Mouse (Mus musculus) kidney, embryonic 14.5 days (tissue): ENCODE results near the gene Chfr. TPM values are rescaled to one million over a fixed set of nuclear protein-coding genes. Genes with fewer than 3 reads are reported as not detected.

ENCODE experiments used
- ATAC-seq: fragments of 200-750 bp; cut with Nextera tagmentation; 2 replicates; pipeline ENCODE4 v1.8.0; 2017; ENCODE audit warnings: moderate number of reproducible peaks, mild to moderate bottlenecking, moderate TSS enrichment, moderate library complexity; ENCODE audit not compliant: low FRiP score, low TSS enrichment
- H3K27ac ChIP-seq: fragments of 300-500 bp; sonication (generic); 2 replicates; pipeline ENCODE4 v1.5.1; 2014; ENCODE audit warnings: low read depth, mild to moderate bottlenecking, low read length, moderate library complexity, mixed read lengths
- H3K27me3 ChIP-seq: fragments of 300-500 bp; sonication (generic); 2 replicates; pipeline ENCODE4 v1.6.1; 2014; ENCODE audit warnings: mild to moderate bottlenecking, low read length; ENCODE audit not compliant: control insufficient read depth, insufficient read depth
- H3K36me3 ChIP-seq: fragments of 300-500 bp; sonication (generic); 2 replicates; pipeline ENCODE4 v1.6.1; 2014; ENCODE audit warnings: low read length, mixed read lengths; ENCODE audit not compliant: control insufficient read depth, insufficient read depth
- H3K4me1 ChIP-seq: fragments of 300-500 bp; sonication (generic); 2 replicates; pipeline ENCODE4 v1.6.1; 2014; ENCODE audit warnings: low read length, mixed read lengths; ENCODE audit not compliant: control insufficient read depth, insufficient read depth
- H3K4me2 ChIP-seq: fragments of 300-500 bp; sonication (generic); replicated peaks from 2 replicates; pipeline ENCODE4 v1.6.1; 2014; ENCODE audit warnings: low read depth, mild to moderate bottlenecking, low read length
- H3K4me3 ChIP-seq: fragments of 300-500 bp; sonication (generic); 2 replicates; pipeline ENCODE4 v1.5.1; 2014; ENCODE audit warnings: mild to moderate bottlenecking, low read length
- H3K9ac ChIP-seq: fragments of 300-500 bp; sonication (generic); 2 replicates; pipeline ENCODE4 v1.6.1; 2014; ENCODE audit warnings: low read depth, mild to moderate bottlenecking, low read length, moderate library complexity
- H3K9me3 ChIP-seq: fragments of 300-500 bp; sonication (generic); 2 replicates; pipeline ENCODE4 v1.6.1; 2016; ENCODE audit warnings: low read length; ENCODE audit not compliant: control insufficient read depth
- WGBS: fragments of 180-500 bp; shearing (Covaris S2); extraction: QIAGEN DNeasy Blood & Tissue Kit; methylation state at CpG from one replicate; pipeline ENCODE4 v1.1.7; 2014; 5-methylcytosine and 5-hydroxymethylcytosine counted together
- polyA plus RNA-seq: library from polyadenylated mRNA; unstranded; fragments of >200 nt; fragmentation: Nextera tagmentation; extraction: Ambion mirVana; gene quantifications from 2 replicates; pipeline ENCODE4 v1.2.1, GENCODE M21; 2014

The Chfr gene
- 28.6 and 40.8 TPM in 2 replicates for polyA plus RNA-seq

DNA sequence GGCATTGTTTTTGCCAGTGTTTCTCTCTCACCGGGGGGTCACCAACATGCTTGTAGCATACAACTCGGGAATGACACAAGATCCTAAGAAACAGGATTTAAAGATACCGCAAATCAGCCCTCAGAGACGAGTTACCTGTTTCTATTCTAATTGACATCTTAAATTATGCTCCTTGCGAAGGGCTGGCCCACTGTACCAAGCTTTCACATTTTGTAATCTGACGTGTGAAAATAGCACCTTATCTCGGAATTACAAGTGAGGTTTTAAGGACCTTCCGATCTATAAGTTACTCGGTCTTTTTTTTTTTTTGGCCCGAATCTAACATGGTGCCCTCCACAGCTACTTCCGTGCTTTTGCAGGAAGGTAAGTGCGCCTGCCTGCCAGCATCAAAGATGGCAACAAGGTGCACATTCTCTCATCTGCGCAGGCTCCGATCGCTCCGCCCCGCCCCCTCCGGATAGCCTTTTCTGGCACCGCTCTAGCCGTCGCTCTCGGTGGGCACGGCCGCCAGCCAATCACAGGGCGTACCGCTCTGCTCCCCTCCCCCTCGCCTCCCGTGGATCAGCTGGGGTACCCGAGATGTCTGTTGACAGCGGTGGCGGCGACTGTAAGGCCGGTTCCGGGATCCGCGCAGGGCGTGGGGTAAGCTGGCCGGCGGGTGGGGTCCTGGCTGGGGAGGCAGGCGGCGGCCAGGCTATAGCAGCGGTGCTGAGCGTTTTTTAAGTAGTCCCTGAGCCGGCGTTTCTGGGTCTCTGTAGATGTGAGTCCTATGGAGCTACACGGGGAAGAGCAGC, at the start of gene Chfr:
Chfr (plus strand) TSS at position 550 of the 794 bp plus-strand sequence.
- H3K9me3 ChIP-seq, result peaks cover 8% of the 10 kb centered on the region; the same call in 1 of the 2 replicates
- peaks cover 5% of the 10 kb centered on the region; the same call in 1 of the 2 replicates for H3K36me3 ChIP-seq
- H3K4me3 ChIP-seq, result peak within 1 kb of the TSS; percentile 75
- H3K27ac ChIP-seq, result no peak within 1 kb of the TSS
- 5% methylated on average over 46 of the region's 46 CpGs for WGBS
- peak; percentile 100 for ATAC-seq
- peak within 1 kb of the TSS; percentile 73 for H3K9ac ChIP-seq
- H3K27me3 ChIP-seq, result no peaks in the 10 kb centered on the region
- H3K4me2 ChIP-seq, result peak within 1 kb of the TSS; percentile 69
- H3K4me1 ChIP-seq, result no peaks in the 10 kb centered on the region

GRCm38 (mm10) chr5:110086161-110086866, 49.3 kb upstream of the Chfr start:
- Histone ChIP-seq H3K36me3 (no peaks in the 10 kb centered on the region), H3K9me3 (no peaks in the 10 kb centered on the region), H3K27me3 (no peaks in the 10 kb centered on the region), H3K4me1 (no peaks in the 10 kb centered on the region), H3K27ac (no peak overlapping the region), H3K9ac (no peak overlapping the region), H3K4me2 (no peak overlapping the region), H3K4me3 (no peak overlapping the region)
- no peak for ATAC-seq
- WGBS, result 30% methylated on average over 14 of the region's 14 CpGs

GRCm38 (mm10) chr5:110091546-110091945, 44.1 kb upstream of the Chfr start:
- H3K9me3 ChIP-seq, result no peaks in the 10 kb centered on the region
- no peak overlapping the region for H3K4me3 ChIP-seq
- H3K4me1 ChIP-seq, result no peaks in the 10 kb centered on the region
- no peak overlapping the region for H3K4me2 ChIP-seq
- H3K27ac ChIP-seq, result no peak overlapping the region
- WGBS, result 75% methylated on average over 2 of the region's 2 CpGs
- H3K36me3 ChIP-seq, result no peaks in the 10 kb centered on the region
- H3K9ac ChIP-seq, result no peak overlapping the region
- ATAC-seq, result no peak
- H3K27me3 ChIP-seq, result no peaks in the 10 kb centered on the region

DNA sequence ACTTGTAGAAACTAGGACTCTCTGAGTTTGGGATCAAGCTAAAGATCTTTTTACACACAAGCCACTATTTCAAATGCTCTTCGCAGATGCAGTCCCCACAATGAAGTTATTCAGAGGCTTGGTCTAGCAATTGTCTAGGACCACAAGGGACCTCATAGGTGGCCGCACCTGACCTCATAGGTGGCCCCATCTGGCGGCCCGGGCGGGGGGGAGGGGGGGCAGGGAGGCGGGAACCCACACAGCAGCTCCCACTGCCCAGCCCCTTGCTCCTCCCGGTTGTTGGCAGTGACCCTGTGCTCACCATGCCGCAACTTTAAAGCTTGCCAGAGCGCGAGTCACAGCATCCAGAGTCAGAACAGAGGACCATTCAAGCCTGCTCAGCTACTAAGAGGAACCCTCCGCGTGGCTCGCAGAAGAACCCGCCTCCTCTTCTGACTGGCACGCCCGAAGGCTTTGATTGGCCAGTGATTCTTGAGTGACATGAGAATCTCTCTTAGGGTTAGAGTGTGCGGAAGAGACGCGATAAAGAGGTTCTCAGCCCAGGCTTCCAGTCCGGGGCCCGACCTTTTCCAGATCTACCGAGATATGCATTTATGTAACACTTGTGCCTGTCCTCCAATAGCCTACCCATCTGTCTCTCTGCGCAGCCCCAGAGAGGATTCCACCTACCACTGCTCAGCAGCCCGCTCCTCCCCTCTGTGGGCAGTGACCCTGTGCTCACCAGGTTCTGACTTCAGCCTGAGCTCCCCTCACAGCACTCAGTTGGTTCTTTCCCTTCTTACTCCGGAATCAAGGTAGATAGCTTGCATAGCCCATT, 41.4 kb upstream of the Chfr start, which contains the start of gene Gm35315:
Gm35315 (minus strand) TSS at position 391 of the 817 bp plus-strand sequence.
- Histone ChIP-seq H3K9ac (peak within 1 kb of the TSS; percentile 68), H3K4me1 (no peaks in the 10 kb centered on the region), H3K27me3 (no peaks in the 10 kb centered on the region), H3K36me3 (no peaks in the 10 kb centered on the region), H3K4me2 (peak within 1 kb of the TSS; percentile 65), H3K27ac (peak within 1 kb of the TSS; percentile 32; the same call in 1 of the 2 replicates), H3K4me3 (peak within 1 kb of the TSS; percentile 44), H3K9me3 (no peaks in the 10 kb centered on the region)
- peak; percentile 98 for ATAC-seq
- WGBS, result 1% methylated on average over 25 of the region's 25 CpGs

GRCm38 (mm10) chr5:110094847-110095213, 40.8 kb upstream of the Chfr start:
- peak; percentile 38; the same call in 1 of the 2 replicates for ATAC-seq
- peak overlapping the region; percentile 12; the same call in 1 of the 2 replicates for H3K9ac ChIP-seq
- H3K4me2 ChIP-seq, result peak overlapping the region; percentile 65
- no peaks in the 10 kb centered on the region for H3K27me3 ChIP-seq
- H3K27ac ChIP-seq, result peak overlapping the region; percentile 32; the same call in 1 of the 2 replicates
- H3K36me3 ChIP-seq, result no peaks in the 10 kb centered on the region
- H3K9me3 ChIP-seq, result no peaks in the 10 kb centered on the region
- 9% methylated on average over 4 of the region's 4 CpGs for WGBS
- peak overlapping the region; percentile 44 for H3K4me3 ChIP-seq
- H3K4me1 ChIP-seq, result no peaks in the 10 kb centered on the region

DNA sequence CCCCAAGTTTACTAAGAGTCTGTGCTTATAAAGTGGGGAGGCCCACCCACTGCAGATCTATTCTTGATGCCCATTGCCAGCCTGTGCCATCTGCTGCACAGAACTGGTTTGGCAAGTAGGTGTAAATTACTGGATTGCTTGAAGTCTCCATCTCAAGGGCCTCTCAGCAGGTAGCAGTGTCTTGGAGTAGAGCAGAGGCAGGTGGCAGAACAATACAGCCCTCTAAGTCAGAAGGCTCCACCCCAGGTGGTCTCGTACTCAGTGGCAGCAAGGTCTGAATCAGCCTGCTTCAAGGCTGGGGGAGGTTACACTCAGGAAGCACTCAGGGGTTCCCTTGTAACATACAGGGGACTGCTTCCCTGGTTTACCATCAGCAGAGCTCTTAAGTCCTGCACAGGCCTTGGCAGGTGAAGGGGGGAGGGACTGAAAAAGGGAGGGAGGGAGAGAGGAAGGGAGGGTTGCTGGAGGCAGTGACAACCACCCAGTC, 36.6 kb upstream of the Chfr start:
- ATAC-seq, result no peak
- 61% methylated on average over 1 of the region's 1 CpGs for WGBS
- H3K27me3 ChIP-seq, result no peaks in the 10 kb centered on the region
- no peak overlapping the region for H3K27ac ChIP-seq
- H3K36me3 ChIP-seq, result peaks cover 13% of the 10 kb centered on the region
- peaks cover 18% of the 10 kb centered on the region for H3K4me1 ChIP-seq
- no peak overlapping the region for H3K4me3 ChIP-seq
- H3K9ac ChIP-seq, result no peak overlapping the region
- no peak overlapping the region for H3K4me2 ChIP-seq
- H3K9me3 ChIP-seq, result no peaks in the 10 kb centered on the region

DNA sequence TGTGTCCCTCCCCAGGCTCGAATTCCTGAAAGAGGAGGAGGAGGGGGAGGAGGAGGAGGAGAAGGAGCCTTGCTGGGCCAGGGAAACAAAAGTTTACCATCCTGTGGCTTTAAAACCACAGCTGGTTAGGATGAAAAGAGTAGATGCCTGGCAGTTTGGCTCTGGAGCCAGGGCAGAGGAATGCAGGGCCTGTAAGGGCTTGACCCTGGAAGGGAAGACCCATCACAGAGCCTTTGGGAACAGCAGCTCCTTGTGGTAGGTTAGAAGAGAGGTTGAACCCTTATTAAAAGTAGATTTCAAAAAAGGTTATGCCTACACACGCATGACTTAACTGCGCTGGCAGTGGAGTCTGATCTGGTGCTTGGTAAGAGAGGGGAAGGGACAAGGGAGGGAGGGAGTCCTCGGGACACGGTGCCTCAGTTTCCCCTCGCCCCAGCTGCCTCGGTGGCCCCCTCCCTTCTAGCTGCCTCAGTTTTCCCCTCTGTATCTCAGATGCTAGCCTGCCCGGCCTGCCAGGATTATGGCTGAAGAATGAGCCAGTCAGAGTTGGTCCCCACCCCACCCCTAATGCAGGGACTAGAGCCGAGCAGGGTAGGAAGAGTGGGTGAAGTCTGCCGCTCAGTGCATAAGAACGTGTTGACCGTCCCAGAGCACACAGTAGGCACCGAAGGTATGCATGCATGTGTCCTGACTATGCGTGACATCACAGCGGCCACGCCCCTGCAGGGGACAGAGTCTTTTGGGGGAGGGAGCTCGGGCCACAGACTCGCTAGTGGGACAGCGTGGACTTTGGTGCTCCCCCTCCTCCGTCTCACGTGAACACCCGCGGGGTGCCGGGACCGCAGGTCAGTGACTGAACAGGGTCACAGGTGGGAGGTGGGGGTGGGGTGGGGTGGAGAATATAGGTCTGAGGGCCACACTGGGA, 35.7 kb upstream of the Chfr start, which contains the start of gene Plcxd1:
Plcxd1 (plus strand) TSS at position 314 of the 925 bp plus-strand sequence.
- Histone ChIP-seq H3K27me3 (no peaks in the 10 kb centered on the region), H3K4me1 (peaks cover 18% of the 10 kb centered on the region), H3K4me2 (peak within 1 kb of the TSS; percentile 59), H3K36me3 (peaks cover 22% of the 10 kb centered on the region), H3K9ac (no peak within 1 kb of the TSS), H3K4me3 (peak within 1 kb of the TSS; percentile 34; the same call in 1 of the 2 replicates), H3K9me3 (no peaks in the 10 kb centered on the region), H3K27ac (no peak within 1 kb of the TSS)
- peak; percentile 9; the same call in 1 of the 2 replicates for ATAC-seq
- WGBS, result 11% methylated on average over 25 of the region's 25 CpGs
